Mouse (Mus musculus): ENCODE data around the gene Spata7.

- no peak for TF ChIP-seq CTCF (IDR thresholded peaks at IDR 0.05; ENCODE audit: borderline replicate concordance, control insufficient read depth, extremely low read depth, insufficient read depth, low read length, poor library complexity)
- no peak for TF ChIP-seq POLR2A (IDR thresholded peaks at IDR 0.05; ENCODE audit: control insufficient read depth, extremely low read depth, insufficient read depth, low read length, poor library complexity)
Observed at GRCm38 (mm10) chr12:98682196-98682595, 54.2 kb downstream of the Spata7 start.

All from thymus, adult 2 months (tissue).